Mouse (Mus musculus): ENCODE data around the gene Ddr2. TPM values are rescaled to one million over a fixed set of nuclear protein-coding genes. Genes with fewer than 3 reads are reported as not detected.

Gene Ddr2
- polyA plus RNA-seq, 1 experiment from 2014 or later: 0.04 TPM

- Histone ChIP-seq H3K4me3 (ENCODE audit: inconsistent target) (no peak overlapping the region), H3K79me2 (ENCODE audit: inconsistent target) (no peaks in the 10 kb centered on the region), H3K36me3 (ENCODE audit: inconsistent target) (no peaks in the 10 kb centered on the region), H3K27ac (no peak overlapping the region)
- WGBS (ENCODE audit: missing documents): 93% methylated on average over 2 of the region's 2 CpGs
These were observed 44.6 kb downstream of the Ddr2 start for GRCm38 (mm10) chr1:170065931-170066330.

GRCm38 (mm10) chr1:170065009-170065408 is 45.6 kb downstream of the Ddr2 start:
- Histone ChIP-seq H3K27ac (no peak overlapping the region), H3K36me3 (ENCODE audit: inconsistent target) (no peaks in the 10 kb centered on the region), H3K4me3 (ENCODE audit: inconsistent target) (no peak overlapping the region), H3K79me2 (ENCODE audit: inconsistent target) (no peaks in the 10 kb centered on the region)
- WGBS (ENCODE audit: missing documents): 88% methylated on average over 8 of the region's 8 CpGs

GRCm38 (mm10) chr1:170064083-170064494 is 46.5 kb downstream of the Ddr2 start:
- Histone ChIP-seq H3K4me3 (ENCODE audit: inconsistent target) (no peak overlapping the region), H3K79me2 (ENCODE audit: inconsistent target) (no peaks in the 10 kb centered on the region), H3K27ac (no peak overlapping the region), H3K36me3 (ENCODE audit: inconsistent target) (no peaks in the 10 kb centered on the region)
- WGBS (ENCODE audit: missing documents): 73% methylated on average over 9 of the region's 9 CpGs

GRCm38 (mm10) chr1:170060214-170060613 is 50.3 kb downstream of the Ddr2 start:
- WGBS (ENCODE audit: missing documents): 62% methylated on average over 3 of the region's 3 CpGs
- no peak overlapping the region for H3K27ac ChIP-seq
- H3K36me3 ChIP-seq (ENCODE audit: inconsistent target): no peaks in the 10 kb centered on the region

GRCm38 (mm10) chr1:170059347-170059746 is 51.2 kb downstream of the Ddr2 start:
- H3K79me2 ChIP-seq (ENCODE audit: inconsistent target): no peaks in the 10 kb centered on the region
- 82% methylated on average over 8 of the region's 9 CpGs for WGBS (ENCODE audit: missing documents)
- H3K4me3 ChIP-seq (ENCODE audit: inconsistent target): no peak overlapping the region
- no peak overlapping the region for H3K27ac ChIP-seq
- H3K36me3 ChIP-seq (ENCODE audit: inconsistent target): no peaks in the 10 kb centered on the region

More at GRCm38 (mm10) chr1:170060214-170060613, 50.3 kb downstream of the Ddr2 start:
- no peaks in the 10 kb centered on the region for H3K79me2 ChIP-seq (ENCODE audit: inconsistent target)
- no peak overlapping the region for H3K4me3 ChIP-seq (ENCODE audit: inconsistent target)

GRCm38 (mm10) chr1:170058051-170058450 is 52.5 kb downstream of the Ddr2 start:
- WGBS (ENCODE audit: missing documents): 98% methylated on average over 11 of the region's 11 CpGs
- Histone ChIP-seq H3K79me2 (ENCODE audit: inconsistent target) (no peaks in the 10 kb centered on the region), H3K4me3 (ENCODE audit: inconsistent target) (no peak overlapping the region), H3K27ac (no peak overlapping the region), H3K36me3 (ENCODE audit: inconsistent target) (no peaks in the 10 kb centered on the region)

- 95% methylated on average over 7 of the region's 7 CpGs for WGBS (ENCODE audit: missing documents)
- Histone ChIP-seq H3K4me3 (ENCODE audit: inconsistent target) (no peak overlapping the region), H3K79me2 (ENCODE audit: inconsistent target) (no peaks in the 10 kb centered on the region), H3K36me3 (ENCODE audit: inconsistent target) (no peaks in the 10 kb centered on the region), H3K27ac (no peak overlapping the region)
These were observed 53.0 kb downstream of the Ddr2 start for GRCm38 (mm10) chr1:170057607-170058006.

- Histone ChIP-seq H3K4me3 (ENCODE audit: inconsistent target) (no peak overlapping the region), H3K79me2 (ENCODE audit: inconsistent target) (no peaks in the 10 kb centered on the region), H3K36me3 (ENCODE audit: inconsistent target) (no peaks in the 10 kb centered on the region), H3K27ac (no peak overlapping the region)
- 87% methylated on average over 3 of the region's 3 CpGs for WGBS (ENCODE audit: missing documents)
These were observed 53.6 kb downstream of the Ddr2 start for GRCm38 (mm10) chr1:170056921-170057320.

- Histone ChIP-seq H3K36me3 (ENCODE audit: inconsistent target) (no peaks in the 10 kb centered on the region), H3K27ac (no peak overlapping the region), H3K4me3 (ENCODE audit: inconsistent target) (no peak overlapping the region), H3K79me2 (ENCODE audit: inconsistent target) (no peaks in the 10 kb centered on the region)
- 84% methylated on average over 6 of the region's 6 CpGs for WGBS (ENCODE audit: missing documents)
These were observed 54.3 kb downstream of the Ddr2 start for GRCm38 (mm10) chr1:170056214-170056613.

GRCm38 (mm10) chr1:170052469-170053065 is 58.0 kb downstream of the Ddr2 start:
- Histone ChIP-seq H3K36me3 (ENCODE audit: inconsistent target) (no peaks in the 10 kb centered on the region), H3K79me2 (ENCODE audit: inconsistent target) (no peaks in the 10 kb centered on the region), H3K4me3 (ENCODE audit: inconsistent target) (no peak overlapping the region), H3K27ac (no peak overlapping the region)
- 93% methylated on average over 1 of the region's 1 CpGs for WGBS (ENCODE audit: missing documents)

- no peaks in the 10 kb centered on the region for H3K36me3 ChIP-seq (ENCODE audit: inconsistent target)
- 81% methylated on average over 5 of the region's 5 CpGs for WGBS (ENCODE audit: missing documents)
These were observed 58.9 kb downstream of the Ddr2 start for GRCm38 (mm10) chr1:170051631-170052177.

GRCm38 (mm10) chr1:170048434-170048833 is 62.1 kb downstream of the Ddr2 start:
- no peaks in the 10 kb centered on the region for H3K36me3 ChIP-seq (ENCODE audit: inconsistent target)
- WGBS (ENCODE audit: missing documents): 72% methylated on average over 4 of the region's 4 CpGs
- no peak overlapping the region for H3K27ac ChIP-seq
- H3K4me3 ChIP-seq (ENCODE audit: inconsistent target): no peak overlapping the region
- H3K79me2 ChIP-seq (ENCODE audit: inconsistent target): no peaks in the 10 kb centered on the region

More at GRCm38 (mm10) chr1:170051631-170052177, 58.9 kb downstream of the Ddr2 start:
- H3K27ac ChIP-seq: no peak overlapping the region
- no peaks in the 10 kb centered on the region for H3K79me2 ChIP-seq (ENCODE audit: inconsistent target)
- H3K4me3 ChIP-seq (ENCODE audit: inconsistent target): no peak overlapping the region

- Histone ChIP-seq H3K27ac (no peak overlapping the region), H3K79me2 (ENCODE audit: inconsistent target) (no peaks in the 10 kb centered on the region), H3K36me3 (ENCODE audit: inconsistent target) (no peaks in the 10 kb centered on the region), H3K4me3 (ENCODE audit: inconsistent target) (no peak overlapping the region)
- WGBS (ENCODE audit: missing documents): 77% methylated on average over 9 of the region's 9 CpGs
These were observed 65.7 kb downstream of the Ddr2 start for GRCm38 (mm10) chr1:170044726-170045471.

GRCm38 (mm10) chr1:170043753-170044152 is 66.8 kb downstream of the Ddr2 start:
- H3K36me3 ChIP-seq (ENCODE audit: inconsistent target): no peaks in the 10 kb centered on the region
- H3K79me2 ChIP-seq (ENCODE audit: inconsistent target): no peaks in the 10 kb centered on the region
- H3K27ac ChIP-seq: no peak overlapping the region
- H3K4me3 ChIP-seq (ENCODE audit: inconsistent target): no peak overlapping the region

- H3K4me3 ChIP-seq (ENCODE audit: inconsistent target): no peak overlapping the region
- no peaks in the 10 kb centered on the region for H3K79me2 ChIP-seq (ENCODE audit: inconsistent target)
- H3K27ac ChIP-seq: no peak overlapping the region
- H3K36me3 ChIP-seq (ENCODE audit: inconsistent target): no peaks in the 10 kb centered on the region
- 94% methylated on average over 5 of the region's 5 CpGs for WGBS (ENCODE audit: missing documents)
These were observed 67.6 kb downstream of the Ddr2 start for GRCm38 (mm10) chr1:170042996-170043395.

Data from macrophage (primary cell).